Mouse (Mus musculus): Measurements from ENCODE around the gene Sp6. TPM values are rescaled to one million over a fixed set of nuclear protein-coding genes. Genes with fewer than 3 reads are reported as not detected.
A peak's percentile ranks its signal among the peaks of the same experiment; 100 is the strongest.

The Sp6 gene
- total RNA-seq, 4 experiments from 2014 or later = 0.07 to 0.13 TPM; not detected in 2

GRCm38 (mm10) chr11:96981461-96981860 is 31.7 kb upstream of the Sp6 start:
- DNase-seq (ENCODE audit: low spot score in 2 of 2) = no peak

GRCm38 (mm10) chr11:96982355-96982754 is 30.8 kb upstream of the Sp6 start:
- DNase-seq (ENCODE audit: low spot score in 2 of 2) = peak; percentile 54 to 64

GRCm38 (mm10) chr11:96982859-96983258 is 30.3 kb upstream of the Sp6 start, which contains the start of gene Sp2:
Sp2 (minus strand) TSS chr11:96982959.
- DNase-seq (ENCODE audit: low spot score in 2 of 2) = no peak

- no peak for DNase-seq (ENCODE audit: low spot score in 2 of 2)
These were observed 28.3 kb upstream of the Sp6 start for GRCm38 (mm10) chr11:96984903-96985302.

GRCm38 (mm10) chr11:96986463-96986862 is 26.7 kb upstream of the Sp6 start:
- no peak for DNase-seq (ENCODE audit: low spot score in 2 of 2)

GRCm38 (mm10) chr11:96987873-96988655 is 25.1 kb upstream of the Sp6 start:
- no peak for DNase-seq (ENCODE audit: low spot score in 2 of 2)

GRCm38 (mm10) chr11:96991501-96991900 is 21.7 kb upstream of the Sp6 start:
- no peak for DNase-seq (ENCODE audit: low spot score in 2 of 2)

GRCm38 (mm10) chr11:96992722-96993311 is 20.4 kb upstream of the Sp6 start:
- DNase-seq (ENCODE audit: low spot score in 2 of 2) = no peak

GRCm38 (mm10) chr11:96995031-96995430 is 18.2 kb upstream of the Sp6 start:
- DNase-seq (ENCODE audit: low spot score in 2 of 2) = no peak

GRCm38 (mm10) chr11:96995836-96996772 is 17.1 kb upstream of the Sp6 start:
- DNase-seq (ENCODE audit: low spot score in 2 of 2) = no peak

GRCm38 (mm10) chr11:96996773-96997379 is 16.3 kb upstream of the Sp6 start:
- DNase-seq (ENCODE audit: low spot score in 2 of 2) = no peak

- DNase-seq (ENCODE audit: low spot score in 2 of 2) = peak in 1 of 2 experiments; percentile 17
These were observed 15.7 kb upstream of the Sp6 start for GRCm38 (mm10) chr11:96997380-96997956.

- DNase-seq (ENCODE audit: low spot score in 2 of 2) = no peak
These were observed 10.0 kb upstream of the Sp6 start for GRCm38 (mm10) chr11:97003170-97003569.

- DNase-seq (ENCODE audit: low spot score in 2 of 2) = no peak
These were observed 6.0 kb upstream of the Sp6 start for GRCm38 (mm10) chr11:97007093-97007794.

- no peak for DNase-seq (ENCODE audit: low spot score in 2 of 2)
These were observed 3.9 kb upstream of the Sp6 start for GRCm38 (mm10) chr11:97009198-97009790.

- DNase-seq (ENCODE audit: low spot score in 2 of 2) = no peak
These were observed 4.7 kb downstream of the Sp6 start for GRCm38 (mm10) chr11:97017696-97018582.

GRCm38 (mm10) chr11:97018583-97019344 is 5.6 kb downstream of the Sp6 start:
- no peak for DNase-seq (ENCODE audit: low spot score in 2 of 2)

- no peak for DNase-seq (ENCODE audit: low spot score in 2 of 2)
These were observed 6.1 kb downstream of the Sp6 start for GRCm38 (mm10) chr11:97019345-97019708.

Measured in gastrocnemius, adult 8-10 months (tissue).